ENCODE assay signal across 16 mouse cellular contexts in the genomic region with DNA sequence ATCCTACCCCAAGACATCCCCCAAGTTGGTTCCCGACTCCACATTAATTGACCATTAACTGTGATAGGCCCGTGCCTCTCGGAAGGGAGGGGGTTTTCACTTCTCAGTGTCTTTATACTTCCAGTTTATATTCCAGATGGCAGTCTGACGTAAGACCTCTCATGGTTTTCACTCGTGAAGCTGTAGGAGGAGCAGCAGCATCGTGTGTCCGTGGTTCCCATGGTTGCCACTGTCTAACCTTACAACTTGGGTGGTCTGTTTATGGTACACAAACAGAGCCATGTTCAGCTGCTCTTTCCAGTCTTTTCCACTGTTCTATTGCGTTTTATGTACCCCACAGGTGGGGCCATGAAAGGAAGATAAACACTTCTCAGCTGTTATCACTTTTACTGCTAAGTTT. TPM values are rescaled to one million over a fixed set of nuclear protein-coding genes. Genes with fewer than 3 reads are reported as not detected.
DNase-seq lines count a peak whose midpoint lies in the region; ATAC-seq and TF ChIP-seq lines count a peak whose summit lies in the region.
"Had no signal": no experiment of that assay in that cellular context is flagged by ENCODE, and none has a peak within 500 bp of the region (broad histone marks: within the 10 kb centered on the region; RNA-seq: fewer than 3 reads in every experiment).

No protein-coding gene starts in this region.

- H3K4me3 ChIP-seq in forebrain, embryonic 14.5 days (ENCODE audit: low read depth, low read length): no peak overlapping the region
- no peak overlapping the region for H3K4me3 ChIP-seq in forebrain, embryonic 13.5 days
- no peak overlapping the region for H3K4me3 ChIP-seq in lung, embryonic 14.5 days (ENCODE audit: low read depth, low read length)
- H3K4me3 ChIP-seq: heart, embryonic 13.5 days; layer of hippocampus, adult 2 months; liver, embryonic 15.5 days; midbrain, embryonic 12.5 days had no signal

- no peaks in the 10 kb centered on the region for H3K9me3 ChIP-seq in forebrain, embryonic 14.5 days (replicated peaks; ENCODE audit: control insufficient read depth, low read length)
- no peaks in the 10 kb centered on the region for H3K9me3 ChIP-seq in forebrain, embryonic 13.5 days (replicated peaks)
- H3K9me3 ChIP-seq in lung, embryonic 14.5 days (ENCODE audit: low read depth, low read length): no peaks in the 10 kb centered on the region
- H3K9me3 ChIP-seq: heart, embryonic 13.5 days; liver, embryonic 15.5 days had no signal

- no peak overlapping the region for H3K27ac ChIP-seq in forebrain, embryonic 14.5 days (ENCODE audit: low read depth, low read length)
- H3K27ac ChIP-seq in forebrain, embryonic 13.5 days: no peak overlapping the region
- H3K27ac ChIP-seq in lung, embryonic 14.5 days (ENCODE audit: low read depth): no peak overlapping the region
- H3K27ac ChIP-seq: heart, embryonic 13.5 days; layer of hippocampus, adult 2 months; liver, embryonic 15.5 days; midbrain, embryonic 12.5 days had no signal

- H3K27me3 ChIP-seq in forebrain, embryonic 14.5 days (replicated peaks; ENCODE audit: control insufficient read depth, insufficient read depth, low read length): no peaks in the 10 kb centered on the region
- 0 out of 2 replicates have a peak, but pooled peaks cover 7% of the 10 kb centered on the region for H3K27me3 ChIP-seq in forebrain, embryonic 13.5 days
- no peaks in the 10 kb centered on the region for H3K27me3 ChIP-seq in lung, embryonic 14.5 days (ENCODE audit: insufficient read depth, low read length)

- no peak; the same call in 1 of the 2 replicates for TF ChIP-seq CTCF in lung, embryonic 14.5 days (IDR thresholded peaks at IDR 0.05; ENCODE audit: low read depth)

- WGBS in forebrain, embryonic 14.5 days: 38% methylated on average over 8 of the region's 8 CpGs
- WGBS in forebrain, embryonic 13.5 days: 32% methylated on average over 8 of the region's 8 CpGs
- 29% methylated on average over 8 of the region's 8 CpGs for WGBS in lung, embryonic 14.5 days

- no peak overlapping the region for H3K9ac ChIP-seq in forebrain, embryonic 14.5 days (ENCODE audit: low read length)
- no peak overlapping the region for H3K9ac ChIP-seq in forebrain, embryonic 13.5 days
- no peak overlapping the region for H3K9ac ChIP-seq in lung, embryonic 14.5 days
- H3K9ac ChIP-seq: heart, embryonic 13.5 days; liver, embryonic 15.5 days; midbrain, embryonic 12.5 days had no signal

- DNase-seq in forebrain, embryonic 14.5 days (ENCODE audit: low spot score): no peak
- peak; percentile 67 for DNase-seq in lung, embryonic 14.5 days
- no peak for DNase-seq in lung, adult 18-20 months
- DNase-seq in R1 (ENCODE audit: low read depth, low spot score): peak; percentile 30
- peak; percentile 48 for DNase-seq in forelimb bud, embryonic 11.5 days (ENCODE audit: low read depth, low spot score)
- DNase-seq in layer of hippocampus, adult 11-12 months (ENCODE audit: low spot score): no peak
- no peak for DNase-seq in spleen, postnatal 10 days (ENCODE audit: low spot score in 2 of 2)
- DNase-seq: cerebellum, adult 18-20 months; right cerebral cortex, postnatal 14 days; thymus, postnatal 25 days had no signal

- ATAC-seq in forebrain, embryonic 14.5 days: peak; percentile 35; the same call in 1 of the 2 replicates
- ATAC-seq in forebrain, embryonic 13.5 days: no peak
- ATAC-seq in lung, embryonic 14.5 days (ENCODE audit: insufficient read depth): peak; percentile 83; the same call in 1 of the 2 replicates
- ATAC-seq: activated CD4-positive, CD25-positive, alpha-beta regulatory T cell, adult 4 months had no signal

- no peaks in the 10 kb centered on the region for H3K36me3 ChIP-seq in forebrain, embryonic 14.5 days (ENCODE audit: control insufficient read depth, insufficient read depth, low read length)
- H3K36me3 ChIP-seq in forebrain, embryonic 13.5 days (ENCODE audit: poor library complexity, severe bottlenecking): no peaks in the 10 kb centered on the region
- H3K36me3 ChIP-seq in lung, embryonic 14.5 days (ENCODE audit: insufficient read depth): no peaks in the 10 kb centered on the region
- H3K36me3 ChIP-seq: heart, embryonic 13.5 days; liver, embryonic 15.5 days; midbrain, embryonic 12.5 days had no signal

- no peak overlapping the region for H3K4me2 ChIP-seq in forebrain, embryonic 14.5 days (ENCODE audit: low read length)
- no peak overlapping the region for H3K4me2 ChIP-seq in forebrain, embryonic 13.5 days
- 0 out of 2 replicates have a peak overlapping the region, but pooled peaks have one; percentile 12 for H3K4me2 ChIP-seq in lung, embryonic 14.5 days
- H3K4me2 ChIP-seq: heart, embryonic 13.5 days; liver, embryonic 15.5 days; midbrain, embryonic 12.5 days had no signal

- H3K4me1 ChIP-seq in forebrain, embryonic 14.5 days (ENCODE audit: control insufficient read depth, insufficient read depth, low read length): peaks cover 22% of the 10 kb centered on the region
- H3K4me1 ChIP-seq in forebrain, embryonic 13.5 days: peaks cover 33% of the 10 kb centered on the region
- peaks cover 4% of the 10 kb centered on the region; the same call in 1 of the 2 replicates for H3K4me1 ChIP-seq in lung, embryonic 14.5 days (ENCODE audit: insufficient read depth)
- H3K4me1 ChIP-seq: liver, embryonic 15.5 days had no signal

RNA-seq across cellular contexts. Expression of a gene that starts 33.5 kb away (rescaled TPM):
- 0.43 and 0.78 TPM in 2 replicates for polyA plus RNA-seq in forebrain, embryonic 14.5 days (2014; fragmentation: Nextera tagmentation; extraction: Ambion mirVana)
- polyA plus RNA-seq in forebrain, embryonic 13.5 days (2015; fragmentation: Nextera tagmentation; extraction: Ambion mirVana): 0.49 and 0.53 TPM in 2 replicates
- 1.3 and 1.5 TPM in 2 replicates for polyA plus RNA-seq in lung, embryonic 14.5 days (2014; fragmentation: Nextera tagmentation; extraction: Ambion mirVana)
- polyA plus RNA-seq: activated CD4-positive, CD25-positive, alpha-beta regulatory T cell, adult 4 months had no signal

Comparison
In these comparisons a context has a peak if more than half of its experiments do, and no peak if none do; other contexts are left out.
1. DNase-seq: peak in lung, embryonic 14.5 days (single experiment), R1 (single experiment) and forelimb bud, embryonic 11.5 days (single experiment); none in forebrain, embryonic 14.5 days (single experiment), lung, adult 18-20 months (0 of 2), layer of hippocampus, adult 11-12 months (single experiment) and spleen, postnatal 10 days (0 of 2).